Mouse (Mus musculus) megakaryocyte, embryonic 14.5 days (primary cell): Measurements from ENCODE around the gene Cldn15.

Experiments
- FLI1 ChIP-seq: IDR thresholded peaks from 2 replicates; pipeline ENCODE4 v1.6.1; 2012; ENCODE audit warnings: low read length, inconsistent platforms, mixed read lengths
- GATA1 ChIP-seq: IDR thresholded peaks from 3 replicates; pipeline ENCODE4 v1.6.1; 2012; ENCODE audit warnings: mixed read lengths, low read length, inconsistent platforms, borderline replicate concordance

- TF ChIP-seq GATA1: no peak
- TF ChIP-seq FLI1: no peak
These were observed 14.6 kb downstream of the Cldn15 start for GRCm38 (mm10) chr5:136980974-136981373.
